18 mouse cellular contexts compared by ENCODE assay signal in the genomic region with DNA sequence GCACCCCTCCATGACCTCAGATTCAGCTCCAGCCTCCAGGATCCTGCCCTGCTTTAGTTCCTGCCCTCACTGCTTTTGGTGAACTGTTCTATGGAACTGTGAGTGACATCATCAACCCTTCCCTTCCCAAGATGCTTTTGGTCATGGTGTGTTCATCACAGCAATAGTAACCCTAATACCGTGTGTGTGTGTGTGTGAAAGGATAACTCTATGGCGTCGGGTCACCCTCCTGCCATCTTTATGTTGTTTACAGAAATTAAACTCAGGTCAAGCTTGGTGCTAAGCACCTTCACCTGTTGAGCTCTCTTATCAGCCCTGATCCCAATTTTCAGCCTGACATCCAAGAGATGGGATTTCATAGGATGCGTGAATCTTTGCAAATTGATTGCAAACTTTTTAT.
"Had no signal": no experiment of that assay in that cellular context is flagged by ENCODE, and none has a peak within 500 bp of the region (broad histone marks: within the 10 kb centered on the region; RNA-seq: fewer than 3 reads in every experiment).

No protein-coding gene starts in this region.

- H3K9ac ChIP-seq: liver, embryonic 13.5 days had no signal

- H3K36me3 ChIP-seq: midbrain, embryonic 12.5 days had no signal

- H3K4me2 ChIP-seq: liver, embryonic 13.5 days had no signal

- H3K4me1 ChIP-seq: liver, embryonic 13.5 days had no signal

- H3K27ac ChIP-seq: left cerebral cortex, adult 2 months; liver, embryonic 13.5 days; stomach, postnatal 0 days had no signal

- H3K4me3 ChIP-seq: left cerebral cortex, adult 2 months; liver, embryonic 13.5 days; midbrain, embryonic 12.5 days had no signal

- DNase-seq: kidney, adult 18-20 months; kidney, adult 9 months; kidney, postnatal 14 days; kidney, postnatal 4 days; layer of hippocampus, postnatal 36 days; liver, embryonic 13.5 days; lung, adult 2 months; lung, postnatal 14 days; lung, postnatal 4 days; right cerebral cortex, adult 18-20 months; right cerebral cortex, postnatal 14 days; right cerebral cortex, postnatal 4 days; thymus, adult 2 months; thymus, postnatal 14 days; thymus, postnatal 4 days had no signal

- H3K9me3 ChIP-seq: liver, embryonic 13.5 days; midbrain, embryonic 12.5 days had no signal

- H3K27me3 ChIP-seq: liver, embryonic 13.5 days; midbrain, embryonic 12.5 days had no signal
